Mouse (Mus musculus) heart, embryonic 16.5 days (tissue): ENCODE results near the gene Stk39. TPM values are rescaled to one million over a fixed set of nuclear protein-coding genes. Genes with fewer than 3 reads are reported as not detected.

ENCODE experiments used
- ATAC-seq: fragments of 200-750 bp; cut with Nextera tagmentation; replicated peaks from 2 replicates; pipeline ENCODE4 v1.8.0; 2017; ENCODE audit warnings: moderate number of reproducible peaks; ENCODE audit not compliant: insufficient read depth, low FRiP score; ENCODE audit errors: extremely low read depth
- H3K27ac ChIP-seq: fragments of 300-500 bp; sonication (generic); 2 replicates; pipeline ENCODE4 v1.5.1; 2014; ENCODE audit warnings: mild to moderate bottlenecking, low read length, control low read depth, moderate library complexity
- H3K27me3 ChIP-seq: fragments of 300-500 bp; sonication (generic); 2 replicates; pipeline ENCODE4 v1.6.1; 2014; ENCODE audit warnings: low read length, mixed read lengths; ENCODE audit not compliant: control insufficient read depth, insufficient read depth
- H3K36me3 ChIP-seq: fragments of 300-500 bp; sonication (generic); 2 replicates; pipeline ENCODE4 v1.6.1; 2014; ENCODE audit not compliant: control insufficient read depth, insufficient read depth
- H3K4me1 ChIP-seq: fragments of 300-500 bp; sonication (generic); 2 replicates; pipeline ENCODE4 v1.6.1; 2014; ENCODE audit warnings: low read length, mixed read lengths; ENCODE audit not compliant: control insufficient read depth, insufficient read depth
- H3K4me2 ChIP-seq: fragments of 300-500 bp; sonication (generic); 2 replicates; pipeline ENCODE4 v1.6.1; 2014; ENCODE audit warnings: low read depth, mild to moderate bottlenecking, control low read depth, low read length
- H3K4me3 ChIP-seq: fragments of 300-500 bp; sonication (generic); 2 replicates; pipeline ENCODE4 v1.5.1; 2014; ENCODE audit warnings: mild to moderate bottlenecking, control low read depth, low read length
- H3K9ac ChIP-seq: fragments of 300-500 bp; sonication (generic); 2 replicates; pipeline ENCODE4 v1.6.1; 2014; ENCODE audit warnings: low read length, control low read depth
- H3K9me3 ChIP-seq: fragments of 300-500 bp; sonication (generic); replicated peaks from 2 replicates; pipeline ENCODE4 v1.6.1; 2016; ENCODE audit warnings: low read length; ENCODE audit not compliant: control insufficient read depth
- WGBS: fragments of 180-500 bp; shearing (Covaris S2); extraction: QIAGEN DNeasy Blood & Tissue Kit; methylation state at CpG from one replicate; pipeline ENCODE4 v1.1.7; 2014; 5-methylcytosine and 5-hydroxymethylcytosine counted together
- polyA plus RNA-seq: library from polyadenylated mRNA; unstranded; fragments of >200 nt; fragmentation: Nextera tagmentation; extraction: Ambion mirVana; gene quantifications from 2 replicates; pipeline ENCODE4 v1.2.1, GENCODE M21; 2015

Stk39 gene
- polyA plus RNA-seq, 1 experiment from 2014 or later: 61.8 TPM

DNA sequence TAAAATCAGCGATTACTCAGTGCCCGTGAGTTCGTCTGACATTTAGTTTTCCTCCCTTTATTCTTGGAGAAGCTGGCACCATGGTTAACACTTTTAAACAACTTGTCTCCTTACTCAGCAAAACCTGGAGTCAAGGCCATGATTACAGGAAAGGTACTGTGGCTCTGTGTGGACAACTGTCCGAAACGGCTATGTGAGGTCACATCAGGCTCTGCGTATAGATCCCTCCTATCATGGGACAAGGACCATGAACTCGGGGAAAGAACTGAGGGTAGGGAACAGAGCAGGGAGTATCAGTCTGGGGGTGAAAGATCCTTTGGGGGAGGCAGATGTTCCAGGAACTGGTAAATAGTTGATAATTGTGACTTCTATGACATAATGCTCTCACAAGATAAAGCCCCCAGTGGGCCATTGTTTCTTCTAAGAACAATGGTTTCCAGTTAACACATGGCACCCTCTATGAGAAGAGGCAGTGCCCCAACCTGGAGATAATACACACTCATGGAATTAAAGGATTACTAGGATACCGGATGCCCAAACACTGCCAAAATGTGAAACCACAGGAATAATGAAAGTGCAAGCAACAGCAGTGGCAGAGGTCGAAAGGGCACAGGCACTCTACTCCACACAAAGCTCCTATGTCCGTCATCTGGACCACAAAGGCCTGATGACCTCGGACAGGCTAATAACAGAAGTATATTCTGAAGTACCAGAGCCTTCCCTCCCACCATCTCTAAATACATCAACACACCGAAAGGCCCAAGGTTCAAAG, 64.7 kb downstream of the Stk39 start:
- Histone ChIP-seq H3K4me3 (no peak overlapping the region), H3K4me1 (peaks cover 67% of the 10 kb centered on the region), H3K9ac (peak overlapping the region; percentile 22), H3K27ac (peak overlapping the region; percentile 68), H3K4me2 (no peak overlapping the region), H3K27me3 (no peaks in the 10 kb centered on the region), H3K9me3 (no peaks in the 10 kb centered on the region), H3K36me3 (no peaks in the 10 kb centered on the region)
- WGBS: 65% methylated on average over 12 of the region's 12 CpGs
- no peak for ATAC-seq

DNA sequence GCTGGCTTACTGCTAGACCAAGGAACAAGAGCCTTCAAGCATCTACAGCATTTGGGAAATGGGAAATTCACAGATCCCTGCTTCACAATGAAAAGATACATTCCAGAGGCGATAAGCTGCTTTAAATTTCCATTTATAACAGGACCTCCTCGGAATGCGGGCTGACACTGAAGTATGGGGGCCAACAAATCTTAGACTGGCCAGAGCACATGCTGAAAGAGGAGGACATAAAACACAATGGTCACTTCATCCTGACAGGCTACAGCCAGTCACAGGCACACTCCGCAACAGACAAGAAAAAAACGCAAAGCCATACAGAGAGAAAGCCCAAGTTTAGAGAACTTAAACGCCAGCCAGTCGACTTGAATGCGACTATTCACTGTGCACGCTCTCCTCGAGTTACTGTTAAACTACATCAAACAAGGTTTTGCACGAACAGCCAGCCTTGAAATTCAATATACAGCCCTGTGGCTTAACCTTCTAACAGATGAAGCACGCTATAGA, 65.4 kb downstream of the Stk39 start:
- Histone ChIP-seq H3K27me3 (no peaks in the 10 kb centered on the region), H3K27ac (peak overlapping the region; percentile 68), H3K9ac (peak overlapping the region; percentile 21; the same call in 1 of the 2 replicates), H3K4me3 (no peak overlapping the region), H3K36me3 (no peaks in the 10 kb centered on the region), H3K4me1 (peaks cover 62% of the 10 kb centered on the region), H3K9me3 (no peaks in the 10 kb centered on the region), H3K4me2 (peak overlapping the region; percentile 18)
- WGBS: 32% methylated on average over 12 of the region's 12 CpGs
- ATAC-seq: no peak

DNA sequence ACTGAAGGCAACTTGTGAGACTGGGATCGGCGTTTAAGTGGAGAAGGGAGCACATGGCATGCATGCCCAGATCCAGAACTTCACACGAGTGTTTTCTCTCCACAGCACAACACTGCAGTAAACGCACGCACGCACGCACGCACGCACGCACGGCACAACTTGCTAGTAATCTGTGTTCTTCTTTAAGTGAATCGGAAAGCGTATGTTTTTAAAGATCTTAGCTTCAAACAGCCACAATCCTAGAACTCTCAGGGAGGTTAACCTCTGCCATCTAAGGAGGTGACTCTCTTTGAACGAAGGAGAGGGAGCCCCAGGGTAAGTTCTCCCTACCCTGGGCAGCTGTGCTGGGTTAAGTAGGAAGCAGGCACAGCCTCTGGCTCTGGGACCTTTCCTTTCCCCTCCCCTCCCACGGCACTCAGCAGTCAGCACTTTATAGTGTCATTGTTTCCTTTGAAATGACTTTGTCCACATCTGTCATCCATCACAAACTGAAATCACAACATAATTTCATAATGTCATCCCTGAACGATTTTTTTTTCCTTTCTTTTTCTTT, 66.8 kb downstream of the Stk39 start:
- no peak overlapping the region for H3K4me2 ChIP-seq
- 0 out of 2 replicates have a peak overlapping the region, but pooled peaks have one; percentile 9 for H3K9ac ChIP-seq

DNA sequence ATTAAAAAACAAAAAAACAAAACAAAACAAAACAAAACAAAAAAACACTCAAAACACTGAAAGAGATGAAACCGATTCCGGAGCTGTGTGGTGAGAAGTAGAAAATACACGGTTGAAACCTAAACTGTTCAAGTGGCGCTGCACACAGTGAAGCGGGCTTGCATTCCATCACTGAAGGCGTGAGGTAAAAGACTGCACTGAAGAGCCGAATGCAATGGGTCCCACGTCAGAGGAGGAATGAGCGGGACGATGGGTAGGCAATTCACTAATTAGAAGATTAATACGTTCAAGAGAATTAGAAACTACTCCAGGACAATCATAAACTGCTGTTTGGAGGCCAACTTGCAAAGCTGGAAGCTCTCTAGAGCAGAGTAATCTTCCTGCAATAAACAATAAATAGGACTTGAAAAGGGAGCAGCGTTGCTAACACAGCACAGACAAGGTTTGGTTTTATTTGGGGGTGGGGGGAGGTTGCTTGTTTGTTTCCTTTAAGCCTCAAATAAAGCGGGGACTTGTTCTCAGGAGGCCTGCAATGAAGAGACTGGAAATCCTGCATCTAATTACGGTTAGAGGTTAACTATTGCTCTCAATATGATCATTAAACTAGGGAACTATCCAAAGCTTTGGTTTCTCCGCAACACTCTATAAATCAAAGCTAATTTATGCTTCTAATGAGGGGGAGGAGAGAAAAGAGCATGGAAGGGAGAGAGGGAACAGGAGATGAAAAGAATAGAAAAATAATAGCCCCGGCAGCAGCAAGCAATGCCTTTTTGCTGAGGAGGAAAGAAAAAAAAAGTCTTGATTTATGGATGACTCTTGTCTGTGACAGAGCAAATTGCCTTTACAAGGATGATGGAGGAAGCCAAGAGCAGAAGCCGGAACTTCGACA, 67.5 kb downstream of the Stk39 start:
- Histone ChIP-seq H3K27me3 (no peaks in the 10 kb centered on the region), H3K9ac (no peak overlapping the region), H3K36me3 (peaks cover 3% of the 10 kb centered on the region; the same call in 1 of the 2 replicates), H3K9me3 (no peaks in the 10 kb centered on the region), H3K4me2 (no peak overlapping the region), H3K4me3 (no peak overlapping the region), H3K4me1 (peaks cover 50% of the 10 kb centered on the region), H3K27ac (peak overlapping the region; percentile 19; the same call in 1 of the 2 replicates)
- no peak for ATAC-seq
- 62% methylated on average over 18 of the region's 18 CpGs for WGBS

More for the DNA sequence above, 66.8 kb downstream of the Stk39 start:
- WGBS: 64% methylated on average over 16 of the region's 16 CpGs
- Histone ChIP-seq H3K9me3 (no peaks in the 10 kb centered on the region), H3K36me3 (peaks cover 3% of the 10 kb centered on the region; the same call in 1 of the 2 replicates), H3K4me1 (peaks cover 52% of the 10 kb centered on the region), H3K27me3 (no peaks in the 10 kb centered on the region), H3K4me3 (no peak overlapping the region), H3K27ac (peak overlapping the region; percentile 19; the same call in 1 of the 2 replicates)
- ATAC-seq: no peak

DNA sequence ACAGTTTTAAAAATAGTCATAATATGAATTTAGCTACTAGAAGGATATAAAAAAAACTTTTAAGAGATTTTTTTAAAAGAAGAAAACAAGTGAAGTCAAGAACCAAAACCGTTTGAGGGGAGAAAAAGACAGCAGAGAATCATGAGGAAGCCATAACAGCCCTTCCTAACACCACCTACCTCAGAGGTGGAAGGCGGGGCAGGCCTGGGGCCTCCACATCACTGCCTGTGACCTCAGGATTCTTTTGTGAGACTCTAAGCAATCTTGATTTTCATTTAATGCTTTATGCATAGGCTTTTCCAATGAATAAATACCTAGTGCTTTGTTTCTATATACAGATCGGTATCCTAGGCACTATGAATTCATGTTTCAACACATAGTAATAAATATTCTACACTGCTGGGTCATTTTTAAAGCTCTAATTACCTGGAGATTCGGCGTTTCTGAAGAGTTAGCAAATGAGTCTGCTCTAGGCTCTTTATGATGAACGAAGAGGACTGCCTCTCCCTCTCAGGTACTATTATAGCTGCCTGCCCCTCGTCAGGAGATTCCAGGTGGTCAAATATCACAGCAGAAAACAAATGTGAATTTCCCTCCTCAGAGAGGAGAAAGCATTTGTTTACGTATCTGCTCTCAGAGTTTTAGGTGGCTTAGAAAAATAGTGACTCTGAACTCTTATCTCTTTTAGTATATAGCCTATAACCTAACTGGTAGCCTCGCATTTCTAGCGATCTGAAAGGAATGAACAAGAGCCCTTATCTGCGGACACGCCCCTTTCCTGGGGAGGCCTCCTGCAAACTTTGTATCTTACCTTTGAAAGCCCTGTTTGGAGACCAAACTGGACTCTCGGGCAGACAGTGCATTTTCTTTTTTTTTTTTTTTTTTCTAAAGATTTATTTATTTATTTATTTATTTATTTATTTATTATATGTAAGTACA, 78.2 kb downstream of the Stk39 start:
- no peak overlapping the region for H3K27ac ChIP-seq
- H3K36me3 ChIP-seq: peaks cover 28% of the 10 kb centered on the region
- no peaks in the 10 kb centered on the region for H3K27me3 ChIP-seq
- no peaks in the 10 kb centered on the region for H3K9me3 ChIP-seq
- no peak overlapping the region for H3K4me2 ChIP-seq
- WGBS: 77% methylated on average over 13 of the region's 13 CpGs
- no peak overlapping the region for H3K9ac ChIP-seq
- 0 out of 2 replicates have a peak, but pooled peaks cover 2% of the 10 kb centered on the region for H3K4me1 ChIP-seq
- no peak overlapping the region for H3K4me3 ChIP-seq
- ATAC-seq: no peak

DNA sequence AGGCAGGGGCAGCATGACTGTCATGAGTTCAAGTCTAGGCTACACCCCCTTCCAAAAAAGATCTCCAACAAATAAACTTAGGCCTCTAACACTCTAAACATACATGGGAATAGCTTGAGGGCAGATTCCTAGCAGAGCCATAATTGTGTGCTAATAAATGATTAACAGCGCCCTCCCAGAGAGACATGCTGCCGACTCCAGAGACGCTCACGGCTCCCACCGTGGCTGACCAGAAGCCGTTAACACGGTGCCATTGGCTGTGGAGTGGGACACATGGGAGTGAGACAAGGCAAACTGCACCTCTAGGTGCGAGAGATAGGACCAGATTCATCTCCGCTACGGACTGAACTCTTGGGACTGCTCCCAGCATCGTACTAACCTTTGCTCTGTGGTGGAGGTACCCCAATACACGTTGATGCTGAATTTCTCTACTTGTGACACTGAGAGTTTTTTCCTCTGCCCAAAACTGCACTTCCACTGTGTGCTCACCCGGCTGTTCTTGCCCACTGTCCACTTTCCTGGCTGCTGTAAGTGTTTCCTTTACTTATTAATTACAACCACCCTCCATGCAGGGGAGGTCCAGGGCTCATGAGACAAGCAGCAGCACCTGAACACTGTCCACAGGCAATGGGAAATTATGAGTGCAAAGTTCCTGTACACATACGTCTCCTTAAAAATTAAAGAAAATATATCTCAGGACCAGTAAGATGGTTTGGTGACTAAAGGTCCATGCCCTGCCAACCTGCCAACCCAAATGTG, 84.1 kb downstream of the Stk39 start:
- no peak for ATAC-seq
- Histone ChIP-seq H3K36me3 (peaks cover 9% of the 10 kb centered on the region), H3K9ac (no peak overlapping the region), H3K4me1 (peaks cover 16% of the 10 kb centered on the region), H3K4me2 (no peak overlapping the region), H3K9me3 (no peaks in the 10 kb centered on the region), H3K27ac (no peak overlapping the region), H3K4me3 (no peak overlapping the region), H3K27me3 (no peaks in the 10 kb centered on the region)
- 90% methylated on average over 14 of the region's 14 CpGs for WGBS

DNA sequence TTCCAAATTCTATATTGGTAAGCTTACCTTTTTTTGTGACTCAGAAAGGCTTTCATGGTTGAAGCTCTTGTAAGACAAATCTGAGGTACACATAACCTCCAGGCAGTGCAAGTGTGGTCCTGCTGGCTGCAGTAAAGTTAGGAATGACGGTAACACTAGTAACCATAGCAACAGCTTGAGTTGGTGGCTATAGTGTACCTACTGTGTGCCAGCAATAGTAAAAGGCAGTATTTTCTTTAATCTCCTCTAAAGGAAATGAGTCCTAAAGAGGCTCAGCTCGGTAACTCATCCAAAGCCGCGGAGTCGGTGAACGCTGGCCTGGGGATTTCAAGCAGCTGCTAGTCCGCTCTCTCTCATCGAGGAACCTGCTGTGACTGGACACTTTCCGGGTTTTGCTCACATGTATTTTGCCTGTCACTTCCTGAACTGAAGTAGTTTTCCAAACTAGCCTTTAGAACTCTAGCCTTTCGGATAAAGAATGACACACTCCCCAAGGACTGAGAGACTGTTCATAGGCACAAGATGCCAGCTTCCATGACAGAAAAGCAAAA, 85.7 kb downstream of the Stk39 start:
- H3K27ac ChIP-seq: 0 out of 2 replicates have a peak overlapping the region, but pooled peaks have one; percentile 9
- H3K9me3 ChIP-seq: no peaks in the 10 kb centered on the region
- H3K4me3 ChIP-seq: no peak overlapping the region
- peaks cover 9% of the 10 kb centered on the region for H3K36me3 ChIP-seq
- no peaks in the 10 kb centered on the region for H3K27me3 ChIP-seq
- no peak overlapping the region for H3K4me2 ChIP-seq
- H3K4me1 ChIP-seq: peaks cover 30% of the 10 kb centered on the region
- 71% methylated on average over 10 of the region's 10 CpGs for WGBS
- H3K9ac ChIP-seq: no peak overlapping the region
- no peak for ATAC-seq
